Mouse (Mus musculus) layer of hippocampus, adult 8-10 months (tissue): ENCODE measurements at regions not wholly inside any gene's neighbourhood (a gene's known extent, or its start where the extent isn't known, plus 50 kb on each side); places are given as distances from the start of the nearest gene placed in this dataset.
"Not testable (repeated sequence)": the region's sequence is repeated elsewhere in the genome, so short reads cannot be mapped to it uniquely, and the experiment has no call there.

Source experiments
- DNase-seq, 2 experiments: peaks; one replicate each; pipeline ENCODE4 v3.0.0; 2022; ENCODE audit warnings: low spot score in 2 of 2

DNA sequence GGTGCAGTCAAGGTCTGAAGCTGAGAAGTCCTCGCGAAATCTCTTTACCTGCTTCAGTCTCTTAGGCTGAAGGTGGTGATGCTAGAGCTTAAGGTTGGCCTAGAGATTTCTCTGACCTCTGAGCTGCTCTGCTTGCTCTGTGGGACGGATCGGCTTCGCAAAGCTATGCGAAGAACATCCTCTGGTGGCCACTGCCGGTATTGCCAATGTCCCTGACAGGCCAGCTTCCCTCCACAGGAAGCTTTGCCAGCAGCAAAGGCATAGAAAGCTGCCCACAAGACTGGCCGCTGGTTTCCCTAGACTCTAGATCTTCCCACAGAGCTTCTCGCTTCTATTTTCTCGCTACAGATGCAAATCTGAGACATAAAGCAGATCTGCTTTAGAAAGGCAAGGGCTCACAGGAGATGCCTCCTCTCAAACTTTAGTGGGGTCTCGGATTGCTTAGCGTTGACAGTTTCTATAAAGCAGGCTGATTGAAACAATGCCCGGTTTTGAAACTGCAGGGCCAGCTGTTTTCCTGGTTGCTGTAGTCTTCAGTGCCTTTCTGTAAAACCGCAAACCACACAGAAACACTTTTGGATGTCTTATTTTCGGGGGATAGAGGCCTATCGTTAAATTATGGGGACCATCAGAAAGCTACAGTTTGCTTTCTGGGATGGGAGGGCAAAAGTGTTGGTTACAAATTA lies 153.7 kb downstream of the Car8 start:
- peak; percentile 19 to 74 for DNase-seq

DNA sequence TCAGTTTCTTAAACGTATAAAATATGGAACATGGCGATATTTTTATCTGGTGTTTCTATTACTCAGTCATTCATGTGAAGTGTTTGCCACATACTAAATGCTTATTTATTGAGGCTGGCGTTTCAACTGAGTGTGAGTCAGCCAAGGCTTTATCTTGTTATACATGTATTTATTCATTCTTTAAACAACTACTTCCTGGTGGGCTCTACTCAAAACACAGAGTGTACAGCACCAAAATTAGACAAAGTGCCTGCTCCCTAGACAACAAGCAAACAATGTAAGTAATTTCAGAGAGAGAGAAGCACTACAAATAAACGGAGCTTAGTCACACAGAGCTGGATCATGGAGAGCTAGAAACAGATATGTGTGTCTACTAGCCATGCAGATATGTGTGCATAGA lies 159.5 kb downstream of the Car8 start:
- DNase-seq = no peak

- no peak for DNase-seq
These were observed 165.8 kb downstream of the Car8 start for GRCm38 (mm10) chr4:8072989-8073573.

DNA sequence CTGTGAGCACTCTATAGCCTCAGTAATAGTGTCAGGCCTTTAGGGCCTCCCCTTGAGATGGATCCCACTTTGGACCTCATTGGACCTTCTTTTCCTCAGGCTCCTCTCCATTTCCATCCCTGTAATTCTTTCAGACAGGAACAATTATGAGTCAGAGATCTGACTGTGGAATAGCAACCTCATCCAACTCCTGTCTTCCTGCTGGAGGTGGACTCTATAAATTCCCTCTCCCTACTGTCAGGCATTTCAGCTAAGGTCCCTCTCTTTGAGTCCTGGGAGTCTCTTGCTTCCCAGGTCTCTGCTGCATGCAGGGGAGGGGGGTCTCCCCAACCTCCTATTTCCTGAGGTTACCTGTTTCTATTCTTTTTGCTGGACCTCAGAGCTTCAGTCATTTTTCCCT lies 168.1 kb downstream of the Car8 start:
- DNase-seq = not testable (repeated sequence)

DNA sequence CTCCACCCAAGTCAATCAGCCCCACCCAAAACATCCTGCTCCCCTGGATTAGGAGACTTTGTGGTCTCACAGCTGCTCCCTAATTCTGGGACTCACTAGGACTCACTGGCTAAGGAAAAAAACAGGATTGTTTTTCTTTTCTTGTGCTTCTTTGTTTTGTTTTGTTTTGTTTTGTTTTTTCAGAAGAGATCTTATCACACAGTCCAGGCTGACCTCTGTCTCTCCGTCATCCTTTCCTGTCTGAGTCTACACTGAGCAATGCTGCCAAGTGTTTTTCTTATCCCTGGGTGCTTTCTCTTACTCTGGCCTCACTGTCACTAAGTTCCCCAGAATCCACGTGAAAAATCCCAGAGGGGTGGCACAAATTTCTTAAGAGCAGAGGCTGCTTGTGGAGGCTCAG lies 170.8 kb downstream of the Car8 start:
- no peak for DNase-seq

- DNase-seq = no peak
These were observed 197.1 kb downstream of the Car8 start for GRCm38 (mm10) chr4:8041776-8042175.

DNA sequence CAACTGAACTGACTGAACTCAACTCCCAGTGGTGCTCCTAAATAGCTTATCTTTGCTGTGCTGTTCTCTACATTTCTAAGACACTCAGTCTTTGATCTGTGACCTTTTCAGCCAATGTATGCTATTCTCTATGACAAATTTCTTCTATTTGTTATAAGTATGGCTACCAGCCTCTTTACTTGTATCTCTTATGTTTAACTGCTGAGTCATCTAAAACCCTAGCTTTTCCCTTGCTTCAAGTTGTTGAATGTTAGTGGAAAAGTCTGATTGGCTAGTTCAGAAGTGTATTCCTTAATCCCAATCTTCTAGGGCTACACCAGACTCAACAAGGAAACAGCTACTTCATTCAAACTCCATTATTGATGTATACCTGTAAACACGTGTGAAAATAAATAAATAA lies 201.0 kb downstream of the Car8 start:
- DNase-seq = no peak

- DNase-seq = not testable (repeated sequence)
These were observed 205.4 kb downstream of the Car8 start for GRCm38 (mm10) chr4:8033402-8033801.

DNA sequence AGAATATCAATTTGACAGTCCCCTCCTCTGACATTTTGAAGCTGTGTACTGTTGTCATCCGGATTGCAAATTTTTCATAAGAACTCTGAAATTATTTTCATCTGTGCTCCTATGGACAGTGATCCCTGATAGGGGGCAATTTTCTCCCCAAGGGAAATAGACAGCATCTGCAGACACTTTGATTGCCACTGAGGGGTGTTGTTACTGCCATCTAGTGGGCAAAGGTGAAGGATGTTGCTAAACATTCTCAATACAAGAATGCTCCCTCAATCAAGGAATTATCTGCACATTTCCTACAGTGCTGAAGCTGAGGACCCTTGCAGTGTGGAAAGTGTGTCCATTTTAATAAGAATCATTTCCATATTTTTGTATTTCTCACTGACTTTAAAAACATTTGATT lies 233.7 kb downstream of the Car8 start:
- peak; percentile 6 to 36 for DNase-seq

GRCm38 (mm10) chr4:7997575-7997953 lies 241.3 kb downstream of the Car8 start:
- DNase-seq = no peak

DNA sequence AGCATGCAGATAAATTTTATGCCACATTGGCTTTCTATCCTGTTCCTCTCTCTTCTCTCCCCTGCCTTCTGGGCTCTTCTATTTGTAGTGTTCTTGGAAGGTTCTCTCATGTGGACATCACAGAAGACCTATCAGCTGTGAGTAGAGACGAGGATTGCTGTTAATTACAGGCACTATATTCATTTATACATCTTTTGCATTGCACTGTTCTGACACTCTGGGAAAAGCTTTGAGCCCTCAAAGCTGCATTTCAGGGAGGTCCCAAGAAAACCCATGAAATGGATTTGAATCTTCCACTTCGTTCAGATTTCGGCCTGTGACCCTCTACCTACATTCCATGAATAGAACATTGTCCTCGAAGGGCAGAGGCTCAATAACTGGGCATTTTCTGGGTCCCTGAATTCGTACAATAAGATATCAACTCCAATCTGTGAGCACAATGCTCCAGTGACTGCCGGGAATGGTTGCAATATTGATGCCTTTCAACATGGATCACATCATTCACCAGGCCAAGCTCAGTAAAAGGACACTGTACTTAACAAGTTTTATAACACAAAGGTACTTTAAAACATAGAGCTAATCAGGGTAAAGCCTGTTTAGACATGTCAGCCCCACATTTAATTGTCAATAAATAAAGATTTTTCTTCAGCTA lies 241.8 kb downstream of the Car8 start:
- DNase-seq = no peak

- no peak for DNase-seq
These were observed 245.9 kb downstream of the Car8 start for GRCm38 (mm10) chr4:7992944-7993343.

- no peak for DNase-seq
These were observed 251.1 kb downstream of the Car8 start for GRCm38 (mm10) chr4:7987781-7988180.

GRCm38 (mm10) chr4:7987346-7987745 lies 251.5 kb downstream of the Car8 start:
- DNase-seq = no peak

DNA sequence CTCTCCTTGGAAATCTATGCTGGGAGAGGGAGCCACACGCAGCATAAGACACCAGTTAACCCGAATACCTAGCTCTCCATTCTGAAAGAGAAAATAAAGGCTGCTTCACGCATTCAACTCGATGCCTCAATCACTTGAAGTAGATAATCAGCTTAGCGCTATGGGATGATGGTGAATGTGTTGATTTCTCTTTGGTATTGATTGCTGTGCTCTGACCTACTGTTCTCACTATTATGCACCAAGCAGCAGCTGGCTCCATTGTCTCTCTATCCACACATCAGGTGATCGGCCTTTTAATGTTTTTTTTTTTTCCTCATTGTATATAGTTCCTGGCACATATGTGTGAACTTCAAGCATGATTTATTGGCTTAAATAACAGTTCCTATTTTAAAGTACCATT lies 254.0 kb downstream of the Car8 start:
- DNase-seq = no peak

GRCm38 (mm10) chr4:7979772-7980351 lies 259.0 kb downstream of the Car8 start:
- DNase-seq = no peak

DNA sequence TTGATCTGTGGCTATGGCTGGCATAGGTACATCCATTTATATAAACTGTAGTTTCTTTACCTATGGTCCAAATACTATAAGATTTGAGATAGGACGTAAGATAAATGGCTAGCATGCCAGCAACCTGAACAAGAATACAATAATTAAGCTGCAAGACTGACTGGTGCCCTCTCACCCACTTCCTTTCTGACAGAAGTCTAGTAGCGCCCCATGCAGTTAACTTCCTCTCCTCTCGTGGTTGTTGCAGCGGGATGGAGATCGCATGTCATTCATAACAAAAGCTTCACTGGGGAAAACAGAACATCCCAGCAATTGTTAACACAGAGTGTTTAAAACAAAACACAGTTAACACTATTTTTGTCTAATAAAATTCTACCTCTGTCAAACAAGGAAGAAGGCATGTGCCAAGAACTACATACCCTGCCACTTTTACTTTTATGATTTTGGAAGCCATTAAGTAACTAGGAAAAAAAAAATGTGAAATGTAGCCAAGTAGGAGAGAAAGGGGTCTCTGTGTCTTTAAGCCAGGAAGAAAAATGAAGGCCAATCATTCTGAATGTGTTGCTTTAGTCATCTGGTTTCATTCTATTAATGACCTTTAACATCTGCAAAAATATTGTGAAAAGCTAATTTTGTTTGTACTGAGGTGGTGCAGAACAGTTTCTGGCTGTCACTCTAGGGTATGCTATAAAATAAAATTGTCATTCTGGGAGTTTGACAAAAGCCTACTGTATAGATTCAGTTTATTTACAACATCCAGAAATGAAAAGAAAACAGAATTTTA lies 261.0 kb downstream of the Car8 start:
- no peak for DNase-seq

DNA sequence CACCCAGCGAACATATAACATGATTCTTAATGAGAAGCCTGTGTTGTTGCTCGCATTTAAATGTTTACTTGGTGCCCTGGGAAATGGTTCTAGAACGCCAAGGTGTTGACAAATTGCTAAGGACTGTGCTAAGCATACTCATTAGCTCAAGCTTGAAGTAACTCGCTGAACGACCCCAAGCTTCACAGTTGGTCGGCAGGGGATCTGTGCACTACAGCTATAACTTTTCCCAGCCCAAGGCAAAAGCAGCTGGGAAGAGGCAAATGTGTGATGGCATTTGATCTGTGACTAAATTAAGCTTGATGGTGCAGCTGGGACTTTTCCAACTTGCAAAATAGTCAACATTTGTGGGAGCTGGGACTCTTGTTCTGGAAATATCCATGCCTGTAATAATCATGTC lies 268.6 kb downstream of the Car8 start:
- DNase-seq = no peak

DNA sequence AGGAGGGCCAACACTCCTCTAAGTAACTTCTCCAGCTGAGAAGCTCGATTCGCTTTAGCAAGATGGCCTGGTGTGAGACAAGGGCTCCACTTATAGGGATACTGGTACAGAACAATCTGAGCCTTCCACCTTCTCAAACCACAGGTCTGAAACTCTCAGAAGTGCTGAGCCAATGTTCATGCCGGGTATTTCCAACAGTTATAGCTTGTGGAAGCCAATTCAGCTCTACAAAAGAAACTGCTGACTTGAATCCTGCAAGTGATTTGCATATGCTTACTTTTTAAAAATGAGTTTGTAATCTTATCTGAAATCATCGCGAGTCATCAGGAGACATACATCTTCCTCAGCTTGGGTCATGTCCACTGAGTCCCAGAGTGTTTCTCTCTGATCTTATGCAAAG lies 273.2 kb downstream of the Car8 start:
- DNase-seq = no peak

DNA sequence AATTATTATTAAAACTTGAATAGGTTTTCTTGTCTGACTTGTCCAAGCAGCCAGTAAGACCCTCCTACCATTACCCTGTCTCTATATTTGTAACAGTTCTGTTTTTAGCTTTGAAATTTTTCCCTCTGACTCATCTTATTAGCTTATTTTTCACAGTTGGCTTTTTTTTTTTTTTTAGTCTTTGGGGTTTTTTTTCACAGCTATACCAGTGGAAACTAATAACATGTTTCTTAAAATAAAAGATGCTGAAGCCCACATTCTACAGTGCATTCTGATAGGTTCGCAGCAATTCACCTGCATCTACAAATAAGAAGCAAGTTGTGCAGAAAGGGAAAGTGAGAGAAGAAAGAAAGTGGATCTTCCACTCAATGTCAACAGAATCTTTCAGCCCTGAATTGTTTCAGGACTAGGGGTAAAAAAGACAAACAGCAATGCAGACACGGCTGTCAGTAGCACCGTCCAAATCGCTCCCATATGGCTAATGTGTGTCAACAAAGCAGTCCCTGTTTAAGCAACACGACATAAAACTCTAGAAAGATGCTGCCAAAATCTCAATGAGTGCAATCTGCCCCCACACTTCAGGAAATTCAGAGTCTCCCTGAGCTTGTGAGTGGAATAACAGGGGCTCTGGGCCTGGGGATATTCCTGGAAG lies 277.2 kb downstream of the Car8 start:
- peak; percentile 11 to 18 for DNase-seq

DNA sequence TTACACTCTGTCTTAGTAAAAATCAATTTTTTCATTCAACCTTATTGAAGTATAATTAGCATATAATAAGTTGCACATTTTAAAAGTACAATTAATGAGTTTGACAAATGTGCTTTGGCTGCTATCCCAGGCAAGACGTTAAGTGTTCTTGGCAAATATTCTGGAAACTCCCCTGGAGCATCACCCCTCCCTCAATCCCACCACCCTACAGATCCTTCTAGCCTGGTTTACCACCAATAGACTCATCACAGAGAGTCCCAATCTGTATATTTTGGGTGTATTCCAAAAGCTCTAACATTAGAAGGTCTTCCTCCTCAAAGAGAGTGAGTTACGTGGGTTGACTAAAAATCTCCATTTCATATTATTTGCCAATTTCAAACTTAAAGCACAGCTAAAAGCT lies 278.5 kb downstream of the Car8 start:
- no peak for DNase-seq
